Mouse (Mus musculus) hematopoietic stem cell, adult 5-6 weeks (primary cell): ENCODE data around the gene Ikzf3. TPM values are rescaled to one million over a fixed set of nuclear protein-coding genes. Genes with fewer than 3 reads are reported as not detected.

Experiments
- ATAC-seq, 2 experiments: fragments of 125-278 bp in 1 of 2; replicated peaks in 1 of 2; 2 replicates each; pipeline ENCODE4 v1.8.0; 2016 to 2017; ENCODE audit warnings: inconsistent platforms in 2 of 2, mild to moderate bottlenecking in 2 of 2, moderate number of reproducible peaks in 2 of 2, low read depth in 1 of 2, moderate TSS enrichment in 1 of 2; ENCODE audit not compliant: low FRiP score in 2 of 2, poor library complexity in 2 of 2, severe bottlenecking in 2 of 2, insufficient read depth in 1 of 2, low TSS enrichment in 1 of 2
- total RNA-seq: library from RNA; stranded (forward); fragments of 172-1452, 232-1000 nt; gene quantifications from 2 replicates; pipeline ENCODE4 v1.2.3, GENCODE M21; 2017

The Ikzf3 gene
- total RNA-seq, 1 experiment from 2014 or later: 0.89 TPM

- no peak for ATAC-seq
Observed at GRCm38 (mm10) chr11:98544890-98545677, 747 bp downstream of the Ikzf3 start.

GRCm38 (mm10) chr11:98543414-98543813 is 2.4 kb downstream of the Ikzf3 start:
- ATAC-seq: no peak

DNA sequence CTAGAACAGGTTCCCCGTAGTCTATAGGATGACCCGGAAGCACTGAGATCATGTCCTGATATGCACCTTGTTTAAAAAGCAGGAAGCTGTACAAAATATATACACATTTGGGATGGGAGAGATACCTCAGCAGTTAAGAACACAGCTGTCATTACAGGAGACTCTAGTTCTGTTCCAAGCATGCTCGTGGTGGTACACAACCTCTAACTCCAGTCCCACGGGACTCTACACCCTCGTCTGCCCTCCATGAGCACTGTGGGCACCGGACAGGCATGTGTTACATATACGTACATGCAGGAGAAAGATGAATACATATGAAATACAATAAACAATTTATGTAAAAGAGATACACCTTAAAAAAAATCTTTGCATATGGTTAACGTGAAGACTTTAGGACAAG is 3.3 kb downstream of the Ikzf3 start:
- ATAC-seq: no peak

DNA sequence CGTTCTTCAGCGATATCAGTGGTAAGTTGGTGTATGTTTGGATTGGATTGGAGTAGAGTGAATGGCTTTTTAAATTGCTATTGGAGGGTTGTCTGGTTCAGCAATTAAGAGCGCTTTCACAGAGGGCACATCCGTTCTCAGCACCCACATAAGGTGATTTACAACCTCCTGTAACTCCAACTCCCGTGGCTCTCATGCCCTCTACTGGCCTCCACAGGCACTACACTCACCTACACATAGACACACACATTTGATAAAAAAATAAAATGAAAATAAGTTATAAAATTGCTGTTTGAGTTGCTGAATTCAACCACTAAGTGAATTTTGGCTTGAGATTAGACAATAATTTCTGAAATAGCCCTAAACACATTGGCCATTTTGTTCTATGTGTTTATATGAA is 5.5 kb downstream of the Ikzf3 start:
- no peak for ATAC-seq

DNA sequence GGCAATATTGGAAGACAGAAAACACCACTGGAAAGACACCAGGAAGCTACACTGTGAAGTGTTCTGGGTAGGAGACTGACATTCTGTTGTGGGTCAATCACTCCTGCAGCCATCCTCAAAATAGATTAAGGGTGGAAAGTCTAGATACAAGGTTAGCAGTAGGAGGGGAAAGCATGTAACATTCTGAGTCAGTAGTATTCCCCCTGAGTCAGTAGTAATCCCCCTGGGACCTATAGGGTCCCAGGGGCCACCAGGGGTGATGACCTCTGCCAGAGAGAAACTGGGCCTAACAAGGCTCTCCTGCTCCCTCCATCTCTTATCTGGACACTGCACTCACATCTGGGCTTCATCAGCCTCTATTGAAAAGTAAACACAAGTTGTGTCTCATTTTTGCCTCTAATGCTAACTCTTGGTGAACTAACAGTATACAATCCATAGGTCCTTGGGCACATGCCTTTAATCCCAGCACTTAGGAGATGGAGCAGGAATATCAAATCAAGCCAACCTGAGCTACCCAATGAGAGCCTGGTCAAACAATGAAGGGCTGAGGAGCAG is 8.3 kb downstream of the Ikzf3 start:
- ATAC-seq: no peak

DNA sequence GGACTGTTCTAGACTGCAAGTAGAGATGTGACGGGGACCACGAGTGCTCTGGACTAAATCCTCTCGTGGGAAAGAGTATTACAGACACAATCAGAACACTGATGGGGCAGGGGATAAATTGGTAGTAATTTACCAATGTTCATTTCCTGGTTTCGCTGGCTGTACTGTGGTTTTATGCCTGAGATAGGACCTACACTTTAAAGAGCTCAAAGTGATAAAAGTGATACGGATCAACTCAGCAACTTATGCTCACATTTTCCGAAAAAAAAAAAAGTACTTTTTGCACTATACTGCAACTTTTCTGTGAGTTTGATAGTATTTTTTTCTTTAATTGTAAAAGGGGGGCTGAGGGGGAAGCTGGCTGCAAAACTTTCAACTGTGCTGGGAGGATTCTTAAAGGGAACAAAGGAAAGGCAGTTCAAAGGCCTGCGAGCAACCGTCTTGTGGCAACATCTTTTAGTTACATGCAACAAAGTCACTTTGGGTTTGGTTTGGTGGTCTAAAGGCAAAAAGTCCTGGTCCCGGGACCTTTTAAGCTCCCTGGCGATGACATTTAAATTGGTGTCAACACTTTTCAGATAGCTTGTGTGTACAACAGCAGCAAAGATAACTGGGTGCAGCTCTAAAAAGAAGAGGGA is 18.9 kb downstream of the Ikzf3 start:
- no peak for ATAC-seq

GRCm38 (mm10) chr11:98525140-98525539 is 20.7 kb downstream of the Ikzf3 start:
- no peak for ATAC-seq

DNA sequence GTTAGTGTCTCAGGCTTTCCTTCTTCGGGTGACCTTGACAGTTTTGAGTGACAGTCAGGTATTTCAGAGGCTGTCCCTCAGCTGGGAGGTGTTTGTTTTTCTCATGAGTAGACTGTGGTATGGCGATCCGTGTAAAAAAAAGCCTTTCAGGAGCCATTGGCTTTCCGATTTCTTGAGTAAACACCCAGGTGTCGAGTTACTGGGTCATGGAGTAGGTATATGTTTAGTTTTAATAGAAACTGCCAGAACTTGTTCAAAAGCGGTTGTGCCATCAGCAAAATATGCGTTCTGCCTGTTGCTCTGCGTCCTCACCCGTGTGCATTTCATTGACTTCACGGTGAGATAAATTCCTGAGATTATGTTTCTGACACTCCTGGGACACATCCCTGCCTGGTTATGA is 25.4 kb downstream of the Ikzf3 start:
- no peak for ATAC-seq

DNA sequence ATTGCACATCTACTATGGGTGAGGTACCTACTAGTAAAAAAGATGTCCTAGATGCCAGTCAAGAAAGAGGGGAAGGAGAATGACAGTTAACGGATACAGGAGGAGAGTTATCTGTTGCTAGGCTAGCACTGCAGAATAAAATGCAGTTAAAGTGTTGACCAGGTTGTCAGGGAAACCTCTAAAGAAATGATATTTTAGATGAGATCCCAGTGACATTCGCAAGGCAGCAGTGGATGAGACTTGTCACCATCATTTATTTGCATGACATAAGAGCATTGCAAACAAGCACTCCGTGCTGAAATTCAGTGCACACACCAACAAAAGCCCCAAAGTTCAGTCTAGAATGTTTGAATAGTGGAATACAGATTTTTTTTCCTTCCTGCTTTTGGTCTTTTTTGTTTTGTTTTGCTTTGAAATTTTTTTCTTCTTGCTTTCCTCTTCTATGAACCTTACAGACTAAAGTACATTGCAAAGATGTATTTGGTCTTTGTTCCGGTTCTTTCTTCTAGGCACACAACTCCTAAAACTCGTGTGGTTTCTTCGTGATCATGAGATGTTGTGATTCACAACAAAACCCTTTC is 32.4 kb downstream of the Ikzf3 start:
- no peak for ATAC-seq

- ATAC-seq: no peak
Observed at GRCm38 (mm10) chr11:98512881-98513280, 33.0 kb downstream of the Ikzf3 start.

- no peak for ATAC-seq
Observed at GRCm38 (mm10) chr11:98510125-98510524, 35.7 kb downstream of the Ikzf3 start.

- no peak for ATAC-seq
Observed at GRCm38 (mm10) chr11:98509434-98509833, 36.4 kb downstream of the Ikzf3 start.

DNA sequence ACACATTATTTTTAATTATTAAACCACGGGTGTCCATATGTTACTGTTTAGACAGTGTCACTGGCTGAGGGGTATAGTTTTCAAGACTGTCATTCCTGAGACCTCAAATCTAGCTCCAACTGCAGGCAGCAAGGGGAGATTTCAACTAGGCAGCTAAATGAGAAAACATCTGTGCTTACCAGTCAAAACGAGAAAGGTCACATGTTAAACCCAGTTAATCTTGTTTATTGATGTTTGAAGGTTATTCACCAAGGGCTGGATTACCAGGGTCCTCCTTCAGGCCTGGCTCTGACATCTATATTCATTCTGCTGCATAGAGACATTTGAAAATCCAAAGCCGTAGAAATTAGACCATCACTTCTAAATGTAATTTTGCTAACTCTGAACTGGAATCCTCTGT is 40.9 kb downstream of the Ikzf3 start:
- ATAC-seq: no peak

- no peak for ATAC-seq
Observed at GRCm38 (mm10) chr11:98497388-98498288, 48.2 kb downstream of the Ikzf3 start.

DNA sequence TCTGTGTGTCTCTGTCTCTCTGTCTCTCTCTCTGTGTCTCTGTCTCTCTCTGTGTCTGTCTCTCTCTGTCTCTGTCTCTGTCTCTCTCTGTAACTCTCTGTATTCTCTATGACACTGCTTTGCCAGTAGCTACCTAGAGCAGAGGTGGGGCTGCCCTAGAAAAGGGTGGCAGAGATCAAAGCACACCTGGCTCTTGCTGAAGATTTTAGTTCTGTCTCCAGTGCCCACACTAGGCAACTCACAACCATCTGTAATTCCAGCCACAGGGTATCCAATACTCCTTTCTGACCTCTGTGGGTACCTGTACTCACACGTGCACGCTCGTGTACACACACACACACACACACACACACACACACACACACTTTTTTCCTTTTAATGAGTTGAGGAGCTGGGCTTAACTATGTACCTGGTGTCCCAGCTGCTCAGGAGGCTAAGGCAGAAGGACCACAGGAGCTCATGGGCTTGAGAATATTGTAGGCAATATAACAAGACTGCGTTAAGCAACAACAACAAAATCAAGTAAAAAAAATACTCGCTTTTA is 50.6 kb downstream of the Ikzf3 start:
- ATAC-seq: no peak

- no peak for ATAC-seq
Observed at GRCm38 (mm10) chr11:98493394-98493793, 52.4 kb downstream of the Ikzf3 start.

GRCm38 (mm10) chr11:98492959-98493358 is 52.9 kb downstream of the Ikzf3 start:
- ATAC-seq: no peak
